Comparison of ENCODE assay signal across 7 mouse cellular contexts in genomic region chr9:74848411-74849194, GRCm38 (mm10). TPM values are rescaled to one million over a fixed set of nuclear protein-coding genes. Genes with fewer than 3 reads are reported as not detected.
DNase-seq lines count a peak whose midpoint lies in the region; ATAC-seq and TF ChIP-seq lines count a peak whose summit lies in the region.

No protein-coding gene starts in this region.

- H3K27me3 ChIP-seq in testis, adult 2 months (ENCODE audit: control insufficient read depth, insufficient read depth, low read length): peaks cover 2% of the 10 kb centered on the region; the same call in 1 of the 2 replicates
- H3K27me3 ChIP-seq in forebrain, embryonic 15.5 days: peaks cover 69% of the 10 kb centered on the region
- H3K27me3 ChIP-seq in liver, embryonic 14.5 days (ENCODE audit: control insufficient read depth, insufficient read depth, low read length): peaks cover 61% of the 10 kb centered on the region

- TF ChIP-seq CTCF in testis, adult 2 months (IDR thresholded peaks at IDR 0.05; ENCODE audit: control insufficient read depth, insufficient read depth, insufficient replicate concordance, low read depth, low read length): no peak
- no peak for TF ChIP-seq CTCF in liver, embryonic 14.5 days (IDR thresholded peaks at IDR 0.05; ENCODE audit: low read depth)
- TF ChIP-seq CTCF in left cerebral cortex, adult 2 months (IDR thresholded peaks at IDR 0.05): no peak

- H3K4me1 ChIP-seq in testis, adult 2 months (ENCODE audit: control insufficient read depth, insufficient read depth, low read length): peaks cover 14% of the 10 kb centered on the region
- H3K4me1 ChIP-seq in forebrain, embryonic 15.5 days: peaks cover 17% of the 10 kb centered on the region
- no peaks in the 10 kb centered on the region for H3K4me1 ChIP-seq in liver, embryonic 14.5 days (replicated peaks; ENCODE audit: control insufficient read depth in 2 of 2, insufficient read depth in 2 of 2, low read length in 1 of 2)

- peak overlapping the region; percentile 56 for H3K4me3 ChIP-seq in testis, adult 2 months (ENCODE audit: control insufficient read depth, low read depth, low read length)
- peak overlapping the region; percentile 41 for H3K4me3 ChIP-seq in forebrain, embryonic 15.5 days
- peak overlapping the region; percentile 36 to 43 for H3K4me3 ChIP-seq in liver, embryonic 14.5 days (ENCODE audit: insufficient read depth in 1 of 2, low read depth in 2 of 2, low read length in 2 of 2)
- H3K4me3 ChIP-seq in left cerebral cortex, adult 2 months: no peak overlapping the region

- H3K9me3 ChIP-seq in forebrain, embryonic 15.5 days: no peaks in the 10 kb centered on the region
- H3K9me3 ChIP-seq in liver, embryonic 14.5 days (ENCODE audit: control insufficient read depth, low read length): no peaks in the 10 kb centered on the region

- WGBS in forebrain, embryonic 15.5 days: under 1% methylated on average over 46 of the region's 46 CpGs
- whole genome bisulfite sequencing in liver, embryonic 14.5 days (ENCODE audit: insufficient replicate concordance): 1% methylated on average over 46 of the region's 46 CpGs

- no peak for TF ChIP-seq EP300 in liver, embryonic 14.5 days (IDR thresholded peaks at IDR 0.05; ENCODE audit: low read depth)

- peak overlapping the region; percentile 75 for H3K4me2 ChIP-seq in forebrain, embryonic 15.5 days (replicated peaks)
- peak overlapping the region; percentile 51 for H3K4me2 ChIP-seq in liver, embryonic 14.5 days (ENCODE audit: low read depth)

- no peak for TF ChIP-seq POLR2A in testis, adult 2 months (IDR thresholded peaks at IDR 0.05; ENCODE audit: control insufficient read depth, low read depth, low read length)

- no peak for DNase-seq in testis, postnatal 14 days (ENCODE audit: low spot score)
- no peak for DNase-seq in liver, embryonic 14.5 days (ENCODE audit: low read depth in 3 of 3, low spot score in 3 of 3)
- no peak for DNase-seq in left cerebral cortex, adult 2 months (ENCODE audit: extremely low spot score in 1 of 2, low spot score in 2 of 2)
- no peak for DNase-seq in urinary bladder, postnatal 36 days (ENCODE audit: low spot score in 2 of 2)

- no peak overlapping the region for H3K27ac ChIP-seq in testis, adult 2 months (ENCODE audit: control insufficient read depth, insufficient read depth, low read depth, low read length)
- no peak overlapping the region for H3K27ac ChIP-seq in forebrain, embryonic 15.5 days (replicated peaks)
- no peak overlapping the region for H3K27ac ChIP-seq in liver, embryonic 14.5 days
- H3K27ac ChIP-seq in left cerebral cortex, adult 2 months: no peak overlapping the region

- H3K36me3 ChIP-seq in testis, adult 2 months (ENCODE audit: control insufficient read depth, insufficient read depth, low read length): no peaks in the 10 kb centered on the region
- H3K36me3 ChIP-seq in forebrain, embryonic 15.5 days: no peaks in the 10 kb centered on the region
- no peaks in the 10 kb centered on the region for H3K36me3 ChIP-seq in liver, embryonic 14.5 days (replicated peaks; ENCODE audit: control insufficient read depth, insufficient read depth, low read depth)

- intact Hi-C loops in left cerebral cortex, adult 2 months (cut with DNase I): no loop called here

- H3K9ac ChIP-seq in forebrain, embryonic 15.5 days (replicated peaks): 0 out of 2 replicates have a peak overlapping the region, but pooled peaks have one; percentile 5
- H3K9ac ChIP-seq in liver, embryonic 14.5 days (replicated peaks): no peak overlapping the region; the same call in 1 of the 2 replicates

- ATAC-seq in forebrain, embryonic 15.5 days (replicated peaks): no peak
- no peak for ATAC-seq in liver, embryonic 14.5 days (ENCODE audit: insufficient read depth)
- ATAC-seq in erythroid progenitor cell, adult 5-6 weeks (replicated peaks; ENCODE audit: low FRiP score, poor library complexity, severe bottlenecking): no peak

RNA-seq across cellular contexts. Expression of gene Onecut1, which starts 13.1 kb away (rescaled TPM):
- polyA plus RNA-seq in testis, adult 2 months (2012; rRNA removed): 0.12 and 0.18 TPM in 2 replicates
- 0.47 and 1.3 TPM in 2 replicates for polyA plus RNA-seq in forebrain, embryonic 15.5 days (2015; fragmentation: Nextera tagmentation; extraction: Ambion mirVana)
- polyA plus RNA-seq in liver, embryonic 14.5 days (2012; rRNA removed): 0.84 and 1.1 TPM in 2 replicates
- polyA plus RNA-seq in liver, embryonic 14.5 days (2014; fragmentation: Nextera tagmentation; extraction: Ambion mirVana): 0.77 and 1.6 TPM in 2 replicates
- total RNA-seq in left cerebral cortex, adult 2 months (2021): under 1 TPM; 0.14 to 0.29 TPM
- total RNA-seq in erythroid progenitor cell, adult 5-6 weeks (2015; ENCODE audit: low replicate concordance): not detected in 2 replicates
- total RNA-seq in erythroid progenitor cell, adult 5-6 weeks (2017; ENCODE audit: low replicate concordance): not detected in 2 replicates
